Mouse (Mus musculus): ENCODE data around the gene Mettl23.
"Not testable (repeated sequence)": the region's sequence is repeated elsewhere in the genome, so short reads cannot be mapped to it uniquely, and the experiment has no call there.

Gene Mettl23

DNA sequence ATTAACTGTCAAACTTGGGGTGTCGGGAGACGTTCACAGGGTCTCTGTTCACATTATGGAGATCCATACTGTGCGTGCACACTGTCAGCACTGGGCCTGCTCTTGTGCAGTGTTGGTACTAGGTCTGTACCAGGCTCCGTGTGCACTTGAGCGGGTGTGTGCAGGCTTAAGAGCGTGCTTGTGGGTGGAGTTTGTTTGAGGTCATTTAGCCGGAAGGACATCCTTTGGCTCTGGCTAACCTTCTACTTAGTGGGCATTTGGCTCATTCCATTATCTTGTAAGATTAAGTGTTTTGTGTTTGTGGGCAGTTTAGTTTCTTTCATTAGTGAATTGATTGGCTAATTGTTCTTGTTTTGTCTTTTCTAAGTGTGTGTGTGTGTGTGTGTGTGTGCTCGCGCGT, 39.4 kb downstream of the Mettl23 start:
- DNase-seq, result no peak

DNA sequence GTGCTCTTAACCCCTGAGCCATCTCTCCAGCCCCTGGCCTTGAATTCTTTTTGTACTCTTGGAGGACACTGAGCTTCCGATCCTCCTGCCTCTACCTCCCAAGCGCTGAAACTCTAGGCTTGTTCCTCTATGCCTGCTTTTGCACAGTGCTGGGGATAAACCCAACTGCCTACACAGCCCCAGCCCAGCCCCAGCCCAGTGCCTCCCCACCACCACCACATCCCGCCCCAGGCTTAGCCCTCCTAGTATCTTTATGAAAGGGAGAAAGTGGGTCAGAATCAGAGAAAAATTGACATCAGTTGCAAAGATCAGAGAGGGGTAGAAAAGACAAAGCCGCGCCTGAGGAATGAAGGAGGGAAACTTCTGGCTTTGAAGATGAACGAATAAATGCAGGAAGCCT, 41.0 kb downstream of the Mettl23 start:
- no peak for DNase-seq

DNA sequence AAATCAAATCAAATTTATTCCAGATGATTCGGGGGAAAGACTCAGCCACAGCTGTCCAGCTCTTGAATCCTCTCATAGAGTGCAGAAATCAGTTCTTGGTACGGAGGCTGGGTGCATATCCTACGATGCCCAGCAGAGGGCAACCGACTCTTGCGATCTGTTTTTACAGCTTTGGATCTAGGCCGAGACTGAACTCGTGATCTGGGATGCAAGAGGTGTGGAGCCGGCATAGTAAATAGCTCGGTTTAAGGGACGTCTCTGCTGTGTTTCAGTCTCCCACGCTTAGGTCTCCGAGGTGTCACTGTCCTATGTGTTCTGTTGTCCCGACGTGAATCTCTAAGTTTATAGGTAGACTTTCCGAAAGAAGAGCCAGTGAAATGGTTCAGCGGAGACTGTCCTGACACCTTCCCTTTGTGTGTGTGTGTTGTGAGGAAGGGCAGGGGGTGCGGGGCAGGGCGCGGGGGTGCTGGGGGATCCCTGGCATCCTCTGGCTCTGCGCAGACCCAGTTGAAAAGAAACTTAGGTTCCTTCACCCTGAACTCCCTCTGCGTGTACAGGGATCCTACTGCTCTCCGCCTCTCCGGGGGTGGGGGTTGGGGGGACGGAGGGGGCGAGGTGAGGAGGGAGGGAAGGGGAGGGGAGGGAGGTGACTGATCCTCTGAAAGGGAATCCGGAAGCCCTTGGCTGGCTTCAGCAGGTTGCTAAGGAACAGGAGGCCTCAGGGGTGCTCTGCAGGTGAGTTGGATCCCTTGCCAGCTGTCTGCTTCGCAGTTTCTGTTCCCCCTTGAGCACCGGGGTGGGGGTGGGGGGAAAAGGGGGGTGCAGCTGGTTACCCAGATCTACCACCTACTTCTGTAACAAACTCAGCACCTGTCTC, 42.4 kb downstream of the Mettl23 start:
- peak; percentile 88 for DNase-seq

DNA sequence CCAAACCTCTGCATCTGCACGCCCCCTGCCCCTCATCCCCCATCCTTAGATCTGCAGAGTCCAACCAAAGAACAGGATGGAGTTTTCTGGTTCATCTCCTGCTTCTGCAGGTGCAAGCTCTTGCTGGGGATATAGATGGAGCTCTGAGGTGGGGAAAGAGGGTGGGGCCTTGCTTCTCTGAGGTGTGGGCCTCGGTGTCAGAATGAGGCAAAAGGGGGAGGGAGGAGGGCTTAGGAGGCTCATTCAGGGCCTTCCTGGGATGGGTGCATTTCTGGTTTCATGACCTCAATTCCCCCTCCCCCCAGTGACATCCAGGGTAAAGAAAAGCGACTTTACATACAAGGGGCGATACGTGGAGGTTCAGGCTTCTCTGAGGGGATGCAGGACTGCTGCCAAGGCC, 44.1 kb downstream of the Mettl23 start:
- no peak for DNase-seq

DNA sequence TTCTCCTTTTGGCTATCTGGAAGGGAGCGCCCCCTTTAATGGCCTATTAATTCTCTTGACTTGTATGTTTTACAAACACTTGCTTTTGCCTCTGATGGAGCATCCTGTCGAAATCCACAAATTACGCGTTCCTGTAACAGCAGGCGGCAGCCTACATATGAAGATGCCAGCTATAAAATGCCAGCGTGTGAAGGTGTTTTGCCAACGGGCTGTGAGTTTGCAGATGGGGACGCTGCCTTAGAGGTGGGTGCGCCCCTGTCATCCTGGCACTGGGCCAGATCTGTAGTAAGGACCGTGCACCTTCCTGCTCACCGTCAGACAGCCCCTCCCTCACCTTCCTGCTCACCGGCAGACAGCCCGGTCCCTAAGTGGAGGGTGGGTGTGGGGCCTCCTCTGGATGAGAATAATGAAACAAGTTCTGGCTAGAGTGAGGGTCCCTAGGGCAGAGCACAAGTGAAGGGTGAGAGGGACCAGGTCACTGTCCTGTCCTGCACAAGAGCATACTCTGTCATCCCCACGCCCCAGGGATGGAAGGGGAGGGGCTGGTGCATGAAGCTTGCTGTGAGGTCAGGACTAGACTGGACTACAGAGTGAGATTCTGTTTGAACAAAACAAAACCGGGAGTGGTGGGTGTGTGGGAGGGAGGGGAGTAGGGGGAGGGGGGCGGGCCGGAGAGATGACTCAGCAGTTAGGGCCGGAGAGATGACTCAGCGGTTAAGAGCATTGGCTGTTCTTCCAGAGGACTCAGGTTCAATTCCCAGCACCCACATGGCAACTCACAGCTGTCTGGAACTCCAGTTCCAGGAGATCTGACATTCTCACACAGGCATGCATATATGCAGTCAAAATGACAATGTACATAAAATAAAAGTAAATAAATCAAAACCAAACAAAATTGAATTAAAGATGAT, 50.7 kb downstream of the Mettl23 start:
- DNase-seq, result no peak

DNA sequence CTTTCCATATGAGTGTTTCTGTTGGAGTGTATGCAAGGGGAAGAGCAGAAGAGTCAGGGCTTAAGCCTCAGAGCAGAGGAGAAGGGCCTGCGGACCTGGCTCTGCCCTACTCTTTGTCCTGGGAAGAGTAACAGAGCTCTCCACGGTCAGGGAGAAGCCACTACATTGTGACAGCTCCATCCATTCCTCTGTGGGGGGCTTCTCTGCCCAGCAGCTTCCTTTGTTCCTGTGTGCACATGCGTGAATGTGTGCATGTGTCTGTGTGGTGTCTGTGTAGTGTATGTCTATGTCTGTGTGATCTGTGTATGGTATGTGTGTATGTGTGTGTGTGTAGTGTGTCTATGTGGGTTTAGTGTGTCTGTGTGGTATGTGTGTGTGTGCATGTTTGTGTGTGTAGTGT, 52.3 kb downstream of the Mettl23 start:
- DNase-seq, result no peak

DNA sequence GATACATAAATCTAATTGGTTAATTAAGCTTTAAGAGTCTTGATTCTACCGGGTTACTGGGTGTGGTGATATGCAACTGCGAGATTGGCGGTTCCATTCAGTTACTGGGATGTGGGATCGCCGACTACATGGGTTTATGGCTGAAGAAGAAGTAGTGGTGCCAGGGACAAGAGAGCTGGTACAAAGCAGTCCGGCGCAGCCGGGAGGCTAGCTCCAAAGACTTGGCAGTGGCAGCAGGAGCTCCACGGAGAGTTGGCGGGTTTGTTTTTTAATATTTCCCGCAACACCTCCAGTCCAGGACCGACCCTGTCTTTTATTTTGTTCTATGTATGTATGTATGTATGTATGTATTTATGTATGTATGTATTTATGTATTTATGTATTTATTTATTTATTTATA, 56.2 kb downstream of the Mettl23 start:
- DNase-seq, result no peak

DNA sequence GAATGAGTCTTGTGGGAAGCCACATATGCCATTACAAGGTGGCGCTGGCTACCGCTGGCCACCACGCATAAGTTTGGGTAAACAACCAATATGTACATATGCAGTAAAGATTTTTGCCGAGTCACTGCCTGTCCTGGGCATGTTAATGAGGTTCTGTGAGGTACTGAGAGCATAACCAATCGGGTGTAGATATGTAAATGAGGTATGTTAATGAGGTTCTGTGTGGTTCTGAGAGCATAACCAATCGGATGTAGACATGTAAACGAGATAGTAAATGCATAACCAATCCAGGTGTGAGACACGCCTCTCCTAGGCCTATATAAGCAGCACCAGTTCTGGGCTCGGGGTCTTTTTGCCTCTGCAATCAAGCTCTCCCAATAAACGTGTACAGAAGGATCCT, 59.5 kb downstream of the Mettl23 start:
- DNase-seq, result not testable (repeated sequence)

Data from lung, postnatal 36 days (tissue).